Mouse (Mus musculus) macrophage (primary cell): ENCODE measurements at regions not wholly inside any gene's neighbourhood (a gene's known extent, or its start where the extent isn't known, plus 50 kb on each side); places are given as distances from the start of the nearest gene placed in this dataset.

ENCODE experiments used
- H3K27ac ChIP-seq: fragments of 350-480 bp; formaldehyde crosslinking; 2 replicates; pipeline ENCODE4 v1.9.0; 2021
- H3K36me3 ChIP-seq: fragments of 350-480 bp; formaldehyde crosslinking; 2 replicates; pipeline ENCODE4 v1.9.0; 2021; ENCODE audit errors: inconsistent target
- H3K4me3 ChIP-seq: fragments of 350-480 bp; formaldehyde crosslinking; 2 replicates; pipeline ENCODE4 v1.9.0; 2021; ENCODE audit errors: inconsistent target
- H3K79me2 ChIP-seq: fragments of 350-480 bp; formaldehyde crosslinking; 2 replicates; pipeline ENCODE4 v1.9.0; 2021; ENCODE audit errors: inconsistent target
- WGBS: methylation state at CpG from one replicate; pipeline ENCODE4 v1.1.7; 2026; ENCODE audit warnings: inconsistent platforms; ENCODE audit not compliant: missing documents; 5-methylcytosine and 5-hydroxymethylcytosine counted together

DNA sequence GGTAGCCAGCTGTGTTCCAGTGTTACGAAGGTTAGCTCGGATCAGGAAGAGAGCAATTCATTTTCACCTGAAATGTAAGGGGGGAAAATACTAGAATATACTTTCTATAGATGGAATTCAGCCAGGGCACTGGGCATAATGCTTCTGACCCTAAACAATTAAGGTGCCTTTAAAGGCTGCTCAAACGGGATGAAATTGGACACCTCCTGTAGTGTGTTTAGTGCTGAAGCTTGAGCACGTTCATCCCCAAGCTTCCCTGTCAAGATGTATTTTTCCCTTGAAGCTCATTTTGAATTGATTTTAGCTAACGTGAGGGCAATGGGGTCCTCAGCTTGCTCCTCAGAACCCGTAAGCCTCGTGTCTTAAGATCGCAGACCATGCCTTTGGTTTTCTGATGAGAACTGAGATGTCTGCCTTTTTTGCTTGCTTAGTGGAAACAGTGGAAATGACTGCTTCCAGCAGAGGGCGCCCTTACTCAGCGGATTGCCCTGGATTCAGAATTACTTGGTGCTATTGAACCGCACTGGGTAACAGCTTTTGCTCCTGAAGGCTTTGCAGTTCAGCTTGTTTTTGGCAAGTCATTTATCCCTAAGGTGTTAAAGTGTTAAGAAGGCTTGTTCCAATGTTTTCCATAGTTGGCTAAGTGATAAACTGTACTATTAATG is 74.6 kb upstream of the Fermt1 start:
- 28% methylated on average over 11 of the region's 11 CpGs for WGBS
- Histone ChIP-seq H3K27ac (peak overlapping the region; percentile 33), H3K79me2 (no peaks in the 10 kb centered on the region), H3K36me3 (no peaks in the 10 kb centered on the region), H3K4me3 (no peak overlapping the region)

GRCm38 (mm10) chr2:133021244-133021643 is 75.5 kb upstream of the Fermt1 start:
- H3K79me2 ChIP-seq, result no peaks in the 10 kb centered on the region

GRCm38 (mm10) chr2:133027038-133027437 is 81.3 kb upstream of the Fermt1 start:
- Histone ChIP-seq H3K27ac (no peak overlapping the region), H3K36me3 (no peaks in the 10 kb centered on the region), H3K4me3 (no peak overlapping the region), H3K79me2 (no peaks in the 10 kb centered on the region)
- WGBS, result 94% methylated on average over 2 of the region's 2 CpGs

More at GRCm38 (mm10) chr2:133021244-133021643, 75.5 kb upstream of the Fermt1 start:
- Histone ChIP-seq H3K36me3 (no peaks in the 10 kb centered on the region), H3K4me3 (no peak overlapping the region), H3K27ac (peak overlapping the region; percentile 33)
- 16% methylated on average over 3 of the region's 3 CpGs for WGBS

DNA sequence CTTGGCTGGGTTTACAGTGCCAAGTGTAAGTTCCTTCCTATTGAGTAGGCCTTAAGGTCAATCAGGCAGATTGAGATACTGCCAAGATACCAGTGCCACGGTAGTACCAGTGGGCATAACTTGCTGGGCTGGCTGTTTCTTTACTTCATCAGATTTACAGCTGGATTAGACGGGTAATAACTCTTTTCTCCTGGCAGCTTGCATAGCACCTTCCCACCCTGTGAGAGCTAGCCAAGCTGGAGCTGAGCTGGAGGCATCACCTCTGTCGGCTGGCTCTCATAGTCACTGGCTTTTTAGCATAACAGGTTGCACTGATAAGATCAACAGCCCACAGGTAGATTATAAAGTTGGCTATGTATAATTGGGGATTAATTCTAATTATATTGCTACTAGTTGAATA is 89.7 kb upstream of the Fermt1 start:
- Histone ChIP-seq H3K79me2 (no peaks in the 10 kb centered on the region), H3K4me3 (no peak overlapping the region), H3K36me3 (no peaks in the 10 kb centered on the region), H3K27ac (no peak overlapping the region)
- 88% methylated on average over 3 of the region's 3 CpGs for WGBS

DNA sequence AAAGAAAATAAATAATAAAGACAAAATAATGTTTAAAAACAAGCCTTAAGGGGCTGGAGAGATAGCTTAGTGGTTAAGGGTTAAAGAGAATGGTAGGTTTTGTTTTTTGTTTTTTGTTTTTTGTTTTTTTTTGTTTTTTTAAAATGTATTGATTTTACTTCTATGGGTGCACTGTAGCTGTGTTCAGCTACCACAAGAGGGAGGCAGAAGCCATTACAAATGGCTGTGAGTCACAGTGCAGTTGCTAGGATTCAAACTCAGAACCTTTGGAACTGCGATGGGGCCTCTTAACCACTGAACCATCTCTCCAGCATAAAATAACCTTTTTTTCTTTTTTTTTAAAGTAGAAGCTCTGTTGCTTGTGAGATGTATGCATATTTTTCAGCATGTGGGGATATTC is 95.0 kb upstream of the Fermt1 start:
- Histone ChIP-seq H3K27ac (no peak overlapping the region), H3K4me3 (no peak overlapping the region), H3K36me3 (no peaks in the 10 kb centered on the region), H3K79me2 (no peaks in the 10 kb centered on the region)
- WGBS, result 100% methylated on average over 1 of the region's 1 CpGs

GRCm38 (mm10) chr2:133077698-133078356 is 132.1 kb upstream of the Fermt1 start:
- Histone ChIP-seq H3K79me2 (no peaks in the 10 kb centered on the region), H3K36me3 (no peaks in the 10 kb centered on the region), H3K4me3 (no peak overlapping the region), H3K27ac (no peak overlapping the region)
- 90% methylated on average over 11 of the region's 11 CpGs for WGBS

DNA sequence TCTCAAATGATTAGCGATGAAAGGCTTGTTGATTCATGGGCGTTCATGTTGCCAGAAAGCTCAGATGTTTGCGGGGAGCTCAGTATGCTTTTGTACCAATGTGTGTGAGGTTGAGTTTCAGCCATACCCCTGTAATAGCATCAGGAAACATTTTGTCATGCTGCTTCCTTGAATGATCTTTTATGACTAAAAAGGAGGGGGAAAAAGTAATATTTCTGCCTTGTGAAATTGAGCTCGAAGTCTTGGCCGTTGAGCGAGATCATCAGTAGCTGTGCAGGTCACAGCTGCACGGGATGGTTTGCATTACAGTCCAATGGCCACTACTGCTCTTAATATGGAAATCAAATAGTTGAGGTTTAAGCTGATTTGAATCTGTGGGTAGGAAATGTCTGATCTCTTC is 145.3 kb upstream of the Fermt1 start:
- Histone ChIP-seq H3K79me2 (no peaks in the 10 kb centered on the region), H3K4me3 (no peak overlapping the region), H3K27ac (no peak overlapping the region), H3K36me3 (no peaks in the 10 kb centered on the region)
- WGBS, result 49% methylated on average over 6 of the region's 7 CpGs

DNA sequence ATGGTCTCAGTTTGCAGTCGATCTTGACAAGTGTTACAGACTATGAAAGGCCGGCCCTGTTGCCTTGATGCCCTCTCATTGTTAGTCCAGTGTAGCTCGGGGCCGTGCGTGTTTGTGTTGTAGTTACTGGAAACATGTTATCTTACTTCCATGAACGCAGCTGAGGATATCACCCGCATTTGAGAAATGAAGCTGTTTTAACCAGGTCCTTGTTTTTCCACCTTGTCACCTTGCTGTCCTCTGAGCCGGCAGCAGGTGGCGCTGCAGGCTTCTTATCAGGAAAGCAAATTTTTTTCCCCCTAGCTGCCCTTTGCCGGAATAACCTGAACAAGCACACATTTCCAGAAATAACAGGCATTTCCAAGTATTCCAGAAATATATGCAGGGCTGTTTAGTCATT is 167.9 kb upstream of the Fermt1 start:
- H3K4me3 ChIP-seq, result no peak overlapping the region
- no peak overlapping the region for H3K27ac ChIP-seq
- no peaks in the 10 kb centered on the region for H3K79me2 ChIP-seq
- WGBS, result 17% methylated on average over 10 of the region's 10 CpGs
- H3K36me3 ChIP-seq, result no peaks in the 10 kb centered on the region

DNA sequence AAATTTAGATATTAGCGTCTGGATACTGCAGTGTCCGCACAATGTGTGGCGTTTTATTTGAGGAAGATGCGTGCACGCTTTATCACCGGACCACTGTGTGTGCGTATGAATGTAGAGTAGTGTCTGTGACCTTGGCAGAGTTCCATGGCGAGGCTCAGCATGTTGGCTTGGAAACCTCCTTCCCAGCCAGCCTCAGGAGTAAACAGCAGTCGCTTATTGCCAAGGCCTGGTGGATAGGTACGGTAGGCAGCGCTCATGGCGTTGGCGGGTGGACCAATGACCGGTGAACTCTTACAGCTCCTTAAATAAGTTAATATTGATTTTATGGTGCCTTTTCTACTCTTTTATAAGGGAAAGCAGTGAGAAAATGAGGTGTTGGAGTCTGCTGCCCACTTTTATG is 172.9 kb upstream of the Fermt1 start:
- no peaks in the 10 kb centered on the region for H3K79me2 ChIP-seq
- no peak overlapping the region for H3K4me3 ChIP-seq
- no peak overlapping the region for H3K27ac ChIP-seq
- 96% methylated on average over 14 of the region's 14 CpGs for WGBS
- no peaks in the 10 kb centered on the region for H3K36me3 ChIP-seq

DNA sequence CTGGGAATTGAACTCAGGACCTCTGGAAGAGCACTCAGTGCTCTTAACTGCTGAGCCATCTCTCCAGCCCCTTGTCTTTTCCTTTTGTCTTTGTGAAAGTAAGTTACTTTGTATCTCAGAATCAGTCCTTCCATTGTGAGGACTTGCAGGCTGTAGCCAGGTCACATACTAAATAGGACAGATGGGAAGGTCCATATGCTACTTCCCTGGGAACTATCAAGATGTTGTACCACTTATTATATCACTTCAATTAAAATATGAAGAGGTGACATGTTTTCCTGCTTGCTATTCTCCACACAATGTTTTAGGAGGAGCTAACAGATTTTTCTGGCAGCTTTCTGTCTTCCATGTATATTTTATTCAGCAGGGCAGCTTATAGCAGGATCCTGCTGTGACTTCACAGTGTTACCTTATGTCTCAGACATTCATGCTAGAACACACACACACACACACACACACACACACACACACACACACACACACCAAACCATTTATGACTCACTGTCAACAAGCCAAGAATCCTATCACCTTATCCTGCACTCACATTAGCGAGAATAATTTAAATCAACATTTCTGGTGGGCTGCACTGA is 179.6 kb upstream of the Fermt1 start:
- 92% methylated on average over 1 of the region's 1 CpGs for WGBS
- no peaks in the 10 kb centered on the region for H3K79me2 ChIP-seq
- H3K4me3 ChIP-seq, result no peak overlapping the region
- H3K27ac ChIP-seq, result no peak overlapping the region
- no peaks in the 10 kb centered on the region for H3K36me3 ChIP-seq

- H3K4me3 ChIP-seq, result no peak overlapping the region
- H3K27ac ChIP-seq, result no peak overlapping the region
- H3K79me2 ChIP-seq, result no peaks in the 10 kb centered on the region
- no peaks in the 10 kb centered on the region for H3K36me3 ChIP-seq
- WGBS, result 33% methylated on average over 3 of the region's 3 CpGs
These were observed 189.2 kb upstream of the Fermt1 start for GRCm38 (mm10) chr2:133134878-133135277.

DNA sequence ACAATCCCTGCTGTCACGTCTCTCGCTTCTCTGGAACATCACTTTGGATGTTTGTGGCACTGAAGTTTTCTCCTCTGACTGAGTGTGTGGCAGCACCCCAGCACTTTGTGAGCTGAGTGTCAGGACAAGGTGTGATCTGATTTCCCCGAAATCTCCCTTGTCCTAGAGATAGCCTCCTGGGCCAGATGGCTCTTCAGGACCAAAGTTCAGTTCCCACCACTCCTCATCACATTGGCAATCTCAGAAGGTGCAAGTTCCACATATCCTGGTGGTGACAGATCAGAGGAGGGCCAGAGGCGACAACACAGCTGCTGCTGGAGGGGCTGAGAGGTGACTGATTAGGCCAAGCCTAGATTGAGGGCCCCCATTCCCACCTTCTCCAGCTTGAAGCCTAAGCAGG is 193.2 kb upstream of the Fermt1 start:
- Histone ChIP-seq H3K79me2 (no peaks in the 10 kb centered on the region), H3K4me3 (no peak overlapping the region), H3K27ac (no peak overlapping the region), H3K36me3 (no peaks in the 10 kb centered on the region)
- 92% methylated on average over 4 of the region's 4 CpGs for WGBS

DNA sequence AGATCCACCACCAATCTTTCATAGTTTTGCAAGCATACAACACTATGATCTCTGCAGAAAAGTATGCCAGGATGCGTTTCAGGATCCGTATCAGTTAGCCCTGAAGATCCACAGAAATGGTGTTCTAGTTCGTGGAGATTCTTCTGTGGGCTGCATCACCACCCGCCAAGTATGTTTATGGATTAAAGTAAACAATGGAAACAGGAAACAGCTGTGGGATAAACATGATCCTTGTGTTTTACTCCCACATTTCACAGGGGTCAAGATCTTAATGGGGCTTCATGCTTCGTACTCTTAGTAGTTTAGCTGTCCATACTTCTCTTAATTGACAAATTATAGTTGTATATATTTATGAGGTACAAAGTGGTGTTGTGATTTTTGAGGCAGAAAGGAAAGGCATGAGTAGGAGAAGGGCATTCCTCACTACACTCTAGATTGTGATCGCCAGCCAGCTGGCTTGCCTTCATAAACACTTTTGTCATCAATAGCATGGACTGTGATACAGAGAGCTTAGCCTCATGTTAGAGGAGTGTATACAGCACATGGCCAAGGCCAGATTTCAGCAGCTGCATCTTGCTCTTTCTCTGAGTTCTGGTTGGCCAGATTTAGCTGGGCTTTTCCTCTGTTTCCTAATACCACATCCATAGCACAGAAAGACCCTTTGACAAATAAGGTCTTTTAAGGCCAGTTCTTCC is 195.8 kb upstream of the Fermt1 start:
- no peak overlapping the region for H3K4me3 ChIP-seq
- no peaks in the 10 kb centered on the region for H3K79me2 ChIP-seq
- 77% methylated on average over 6 of the region's 6 CpGs for WGBS
- no peak overlapping the region for H3K27ac ChIP-seq
- H3K36me3 ChIP-seq, result no peaks in the 10 kb centered on the region

DNA sequence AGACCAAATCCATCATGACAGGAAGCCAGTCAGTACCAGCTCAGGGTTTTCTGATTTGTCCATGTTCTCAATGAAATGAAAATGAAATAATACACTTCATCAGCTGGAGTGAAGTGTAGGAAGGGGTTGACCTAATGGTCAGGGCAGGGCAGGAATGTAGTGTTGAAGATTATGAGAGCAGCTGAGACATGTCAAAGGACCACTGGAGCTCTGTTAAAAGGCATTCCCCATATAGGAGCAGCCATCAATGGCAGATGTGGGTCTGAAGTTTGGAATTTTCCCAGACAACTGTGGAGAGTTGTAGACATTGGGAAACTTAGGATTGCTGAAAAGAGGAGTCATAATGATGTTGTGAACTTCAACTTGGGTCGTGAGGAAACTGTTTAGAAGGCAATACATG is 206.8 kb upstream of the Fermt1 start:
- Histone ChIP-seq H3K79me2 (no peaks in the 10 kb centered on the region), H3K27ac (no peak overlapping the region), H3K4me3 (no peak overlapping the region), H3K36me3 (no peaks in the 10 kb centered on the region)
- 100% methylated on average over 1 of the region's 1 CpGs for WGBS

DNA sequence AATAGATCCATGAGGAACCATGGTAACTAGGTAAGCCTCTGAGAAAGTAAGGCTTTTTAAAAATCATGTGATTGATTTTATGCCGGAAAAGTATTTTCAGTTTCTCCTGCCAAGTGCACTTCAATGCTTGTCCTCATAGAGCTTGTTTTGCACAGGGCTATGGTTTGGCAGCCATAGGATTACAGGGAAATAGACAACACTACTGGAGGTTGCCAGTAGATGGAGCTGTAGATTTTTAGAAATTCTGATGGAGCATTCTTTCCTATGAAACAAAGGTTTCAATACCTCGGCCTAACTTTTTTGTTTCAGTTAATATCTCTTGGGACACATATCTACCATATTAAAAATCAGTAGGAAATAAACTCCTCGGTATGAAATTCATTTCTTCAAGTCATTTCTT is 210.8 kb upstream of the Fermt1 start:
- 52% methylated on average over 3 of the region's 3 CpGs for WGBS
- Histone ChIP-seq H3K36me3 (no peaks in the 10 kb centered on the region), H3K4me3 (no peak overlapping the region), H3K27ac (no peak overlapping the region), H3K79me2 (no peaks in the 10 kb centered on the region)
